Mouse (Mus musculus): ENCODE measurements around the gene Btn1a1. TPM values are rescaled to one million over a fixed set of nuclear protein-coding genes. Genes with fewer than 3 reads are reported as not detected.

The Btn1a1 gene
- 0.10 and 0.12 TPM in 2 replicates for polyA plus RNA-seq (2016; fragmentation: Nextera tagmentation; extraction: Ambion mirVana)

- under 1% methylated on average over 7 of the region's 7 CpGs for WGBS
- no peak within 1 kb of the TSS for H3K27ac ChIP-seq
- peak within 1 kb of the TSS; percentile 58 for H3K4me3 ChIP-seq (replicated peaks)
- peak within 1 kb of the TSS; percentile 59 for H3K9ac ChIP-seq (replicated peaks)
- H3K4me2 ChIP-seq = peak within 1 kb of the TSS; percentile 85
- peaks cover 9% of the 10 kb centered on the region; the same call in 1 of the 2 replicates for H3K4me1 ChIP-seq (replicated peaks)
- no peaks in the 10 kb centered on the region for H3K9me3 ChIP-seq
- no peak for ATAC-seq (ENCODE audit: insufficient number of reproducible peaks, insufficient read depth, low FRiP score, low TSS enrichment, low read depth)
- no peaks in the 10 kb centered on the region for H3K36me3 ChIP-seq
- 0 out of 2 replicates have a peak, but pooled peaks cover 7% of the 10 kb centered on the region for H3K27me3 ChIP-seq
Observed at GRCm38 (mm10) chr13:23465600-23466109, at the start of gene Btn1a1. Btn1a1 (minus strand) TSS chr13:23465901.

- H3K27ac ChIP-seq = no peak overlapping the region
- H3K4me1 ChIP-seq (replicated peaks) = peaks cover under 1% of the 10 kb centered on the region; the same call in 1 of the 2 replicates
- no peak overlapping the region for H3K9ac ChIP-seq (replicated peaks)
- ATAC-seq (ENCODE audit: insufficient number of reproducible peaks, insufficient read depth, low FRiP score, low TSS enrichment, low read depth) = no peak
- no peaks in the 10 kb centered on the region for H3K36me3 ChIP-seq
- H3K27me3 ChIP-seq = no peaks in the 10 kb centered on the region
- 72% methylated on average over 5 of the region's 5 CpGs for WGBS
- H3K4me3 ChIP-seq (replicated peaks) = no peak overlapping the region
- no peaks in the 10 kb centered on the region for H3K9me3 ChIP-seq
- no peak overlapping the region for H3K4me2 ChIP-seq
Observed at GRCm38 (mm10) chr13:23515281-23515680, 49.6 kb upstream of the Btn1a1 start.

- Histone ChIP-seq H3K36me3 (no peaks in the 10 kb centered on the region), H3K4me1 (replicated peaks) (0 out of 2 replicates have a peak, but pooled peaks cover 4% of the 10 kb centered on the region), H3K9me3 (no peaks in the 10 kb centered on the region), H3K4me2 (no peak overlapping the region), H3K4me3 (replicated peaks) (no peak overlapping the region), H3K27ac (no peak overlapping the region), H3K9ac (replicated peaks) (no peak overlapping the region), H3K27me3 (no peaks in the 10 kb centered on the region)
- no peak for ATAC-seq (ENCODE audit: insufficient number of reproducible peaks, insufficient read depth, low FRiP score, low TSS enrichment, low read depth)
- 96% methylated on average over 1 of the region's 1 CpGs for WGBS
Observed at GRCm38 (mm10) chr13:23513517-23513916, 47.8 kb upstream of the Btn1a1 start.

- Histone ChIP-seq H3K4me1 (replicated peaks) (peaks cover 19% of the 10 kb centered on the region), H3K27ac (no peak overlapping the region), H3K9ac (replicated peaks) (no peak overlapping the region), H3K4me3 (replicated peaks) (no peak overlapping the region), H3K4me2 (no peak overlapping the region), H3K9me3 (no peaks in the 10 kb centered on the region), H3K36me3 (no peaks in the 10 kb centered on the region), H3K27me3 (no peaks in the 10 kb centered on the region)
- ATAC-seq (ENCODE audit: insufficient number of reproducible peaks, insufficient read depth, low FRiP score, low TSS enrichment, low read depth) = no peak
- 33% methylated on average over 1 of the region's 1 CpGs for WGBS
Observed at GRCm38 (mm10) chr13:23510127-23510526, 44.4 kb upstream of the Btn1a1 start.

- H3K27ac ChIP-seq = no peak overlapping the region
- no peaks in the 10 kb centered on the region for H3K9me3 ChIP-seq
- H3K4me2 ChIP-seq = peak overlapping the region; percentile 56; the same call in 1 of the 2 replicates
- 22% methylated on average over 14 of the region's 14 CpGs for whole genome bisulfite sequencing
- no peaks in the 10 kb centered on the region for H3K36me3 ChIP-seq
- peaks cover 22% of the 10 kb centered on the region for H3K4me1 ChIP-seq (replicated peaks)
- H3K4me3 ChIP-seq (replicated peaks) = 0 out of 2 replicates have a peak overlapping the region, but pooled peaks have one; percentile 36
- no peak overlapping the region for H3K9ac ChIP-seq (replicated peaks)
- no peak for ATAC-seq (ENCODE audit: insufficient number of reproducible peaks, insufficient read depth, low FRiP score, low TSS enrichment, low read depth)
- H3K27me3 ChIP-seq = no peaks in the 10 kb centered on the region
Observed at GRCm38 (mm10) chr13:23506819-23507515, 41.3 kb upstream of the Btn1a1 start.

- 2% methylated on average over 13 of the region's 13 CpGs for WGBS
- no peak for ATAC-seq (ENCODE audit: insufficient number of reproducible peaks, insufficient read depth, low FRiP score, low TSS enrichment, low read depth)
- peaks cover 22% of the 10 kb centered on the region for H3K4me1 ChIP-seq (replicated peaks)
- no peak overlapping the region for H3K27ac ChIP-seq
- no peaks in the 10 kb centered on the region for H3K9me3 ChIP-seq
- H3K27me3 ChIP-seq = no peaks in the 10 kb centered on the region
- no peak overlapping the region for H3K9ac ChIP-seq (replicated peaks)
- peak overlapping the region; percentile 36 for H3K4me3 ChIP-seq (replicated peaks)
- no peaks in the 10 kb centered on the region for H3K36me3 ChIP-seq
- peak overlapping the region; percentile 56 for H3K4me2 ChIP-seq
Observed at GRCm38 (mm10) chr13:23506351-23506750, 40.6 kb upstream of the Btn1a1 start.

- H3K9ac ChIP-seq (replicated peaks) = peak overlapping the region; percentile 34; the same call in 1 of the 2 replicates
- no peaks in the 10 kb centered on the region for H3K9me3 ChIP-seq
- H3K4me1 ChIP-seq (replicated peaks) = peaks cover 22% of the 10 kb centered on the region
- H3K27ac ChIP-seq = peak overlapping the region; percentile 69
- no peaks in the 10 kb centered on the region for H3K27me3 ChIP-seq
- no peaks in the 10 kb centered on the region for H3K36me3 ChIP-seq
- H3K4me2 ChIP-seq = peak overlapping the region; percentile 56
- ATAC-seq (ENCODE audit: insufficient number of reproducible peaks, insufficient read depth, low FRiP score, low TSS enrichment, low read depth) = no peak
- H3K4me3 ChIP-seq (replicated peaks) = peak overlapping the region; percentile 36
- 4% methylated on average over 14 of the region's 14 CpGs for WGBS
Observed at GRCm38 (mm10) chr13:23505662-23506345, 40.1 kb upstream of the Btn1a1 start.

- no peak for ATAC-seq (ENCODE audit: insufficient number of reproducible peaks, insufficient read depth, low FRiP score, low TSS enrichment, low read depth)
- WGBS = 2% methylated on average over 9 of the region's 9 CpGs
- Histone ChIP-seq H3K4me1 (replicated peaks) (peaks cover 27% of the 10 kb centered on the region), H3K4me2 (peak overlapping the region; percentile 18), H3K4me3 (replicated peaks) (no peak overlapping the region), H3K9me3 (no peaks in the 10 kb centered on the region), H3K36me3 (no peaks in the 10 kb centered on the region), H3K27me3 (no peaks in the 10 kb centered on the region), H3K9ac (replicated peaks) (no peak overlapping the region), H3K27ac (no peak overlapping the region)
Observed at GRCm38 (mm10) chr13:23503797-23504196, 38.1 kb upstream of the Btn1a1 start.

GRCm38 (mm10) chr13:23502916-23503315 is 37.2 kb upstream of the Btn1a1 start:
- peaks cover 27% of the 10 kb centered on the region for H3K4me1 ChIP-seq (replicated peaks)

GRCm38 (mm10) chr13:23502031-23502567 is 36.4 kb upstream of the Btn1a1 start:
- 38% methylated on average over 9 of the region's 9 CpGs for WGBS

More at GRCm38 (mm10) chr13:23502916-23503315, 37.2 kb upstream of the Btn1a1 start:
- no peak for ATAC-seq (ENCODE audit: insufficient number of reproducible peaks, insufficient read depth, low FRiP score, low TSS enrichment, low read depth)
- H3K27me3 ChIP-seq = no peaks in the 10 kb centered on the region
- H3K4me2 ChIP-seq = no peak overlapping the region
- H3K36me3 ChIP-seq = no peaks in the 10 kb centered on the region
- no peaks in the 10 kb centered on the region for H3K9me3 ChIP-seq
- no peak overlapping the region for H3K4me3 ChIP-seq (replicated peaks)
- 43% methylated on average over 4 of the region's 4 CpGs for WGBS
- no peak overlapping the region for H3K9ac ChIP-seq (replicated peaks)
- H3K27ac ChIP-seq = no peak overlapping the region

GRCm38 (mm10) chr13:23501511-23501910 is 35.8 kb upstream of the Btn1a1 start:
- Histone ChIP-seq H3K4me2 (peak overlapping the region; percentile 38), H3K27me3 (no peaks in the 10 kb centered on the region), H3K36me3 (no peaks in the 10 kb centered on the region), H3K27ac (no peak overlapping the region), H3K4me3 (replicated peaks) (peak overlapping the region; percentile 6; the same call in 1 of the 2 replicates), H3K9ac (replicated peaks) (no peak overlapping the region), H3K4me1 (replicated peaks) (peaks cover 27% of the 10 kb centered on the region), H3K9me3 (no peaks in the 10 kb centered on the region)
- 20% methylated on average over 5 of the region's 5 CpGs for WGBS
- ATAC-seq (ENCODE audit: insufficient number of reproducible peaks, insufficient read depth, low FRiP score, low TSS enrichment, low read depth) = no peak

More at GRCm38 (mm10) chr13:23502031-23502567, 36.4 kb upstream of the Btn1a1 start:
- H3K9ac ChIP-seq (replicated peaks) = no peak overlapping the region
- H3K4me3 ChIP-seq (replicated peaks) = no peak overlapping the region
- H3K9me3 ChIP-seq = no peaks in the 10 kb centered on the region
- H3K27me3 ChIP-seq = no peaks in the 10 kb centered on the region
- H3K27ac ChIP-seq = no peak overlapping the region
- H3K36me3 ChIP-seq = no peaks in the 10 kb centered on the region
- peak overlapping the region; percentile 38 for H3K4me2 ChIP-seq
- ATAC-seq (ENCODE audit: insufficient number of reproducible peaks, insufficient read depth, low FRiP score, low TSS enrichment, low read depth) = no peak
- H3K4me1 ChIP-seq (replicated peaks) = peaks cover 27% of the 10 kb centered on the region
